Mouse (Mus musculus) cerebellum, adult 2 months (tissue): ENCODE results near the gene Tbr1.

Source experiments
- CTCF ChIP-seq: fragments of 200-500 bp; IDR thresholded peaks from 2 replicates; pipeline ENCODE4 v1.5.1; 2011; ENCODE audit warnings: low read depth, mild to moderate bottlenecking, control low read depth, low read length, moderate library complexity, borderline replicate concordance; ENCODE audit not compliant: insufficient read depth
- POLR2A ChIP-seq: fragments of 200-500 bp; IDR thresholded peaks from 2 replicates; pipeline ENCODE4 v1.6.1; 2011; ENCODE audit warnings: low read length, control low read depth, borderline replicate concordance; ENCODE audit not compliant: insufficient read depth

DNA sequence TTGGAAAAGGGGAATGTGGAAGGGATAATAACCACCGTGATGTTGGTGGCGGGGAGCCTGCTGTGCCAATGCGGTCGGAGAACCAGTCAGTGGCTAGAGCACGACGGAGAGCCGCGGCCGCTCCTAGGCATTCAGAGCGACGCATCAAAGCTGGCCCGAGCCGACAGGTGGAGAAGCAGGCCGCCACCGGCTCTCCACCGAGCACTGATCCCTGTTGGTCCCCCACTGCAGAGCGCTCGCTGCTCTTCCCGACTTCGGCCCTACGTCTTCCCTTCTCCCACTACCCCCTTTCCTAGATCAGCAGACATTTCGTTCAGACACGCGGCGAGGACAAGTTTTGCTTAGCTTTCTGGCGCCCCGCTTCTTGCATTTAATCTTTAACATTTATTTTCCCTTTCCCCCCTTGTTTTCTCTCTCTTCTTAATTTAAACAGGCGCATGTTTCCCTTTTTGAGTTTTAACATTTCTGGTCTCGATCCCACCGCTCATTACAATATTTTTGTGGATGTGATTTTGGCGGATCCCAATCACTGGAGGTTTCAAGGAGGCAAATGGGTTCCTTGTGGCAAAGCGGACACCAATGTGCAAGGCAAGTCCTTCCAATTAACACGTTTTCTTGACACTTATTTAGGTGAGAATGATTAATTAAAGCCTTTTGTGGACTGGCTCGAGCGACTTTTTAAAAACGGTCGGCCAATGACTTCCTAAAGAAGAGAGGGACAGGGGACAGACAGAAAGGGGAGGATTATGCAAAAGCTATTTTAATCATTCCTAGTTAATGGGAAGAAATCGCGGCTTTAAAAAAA is 3.0 kb downstream of the Tbr1 start:
- TF ChIP-seq POLR2A (no peak), CTCF (no peak)
